7 mouse cellular contexts compared by ENCODE assay signal in genomic region chr13:6469446-6470227, GRCm38 (mm10).
DNase-seq lines count a peak whose midpoint lies in the region; ATAC-seq and TF ChIP-seq lines count a peak whose summit lies in the region.

No protein-coding gene starts in this region.

- no peak overlapping the region for H3K4me3 ChIP-seq in cerebellum, adult 2 months (replicated peaks; ENCODE audit: insufficient read depth, low read depth, low read length)
- H3K4me3 ChIP-seq in gastrocnemius, adult 2 months: no peak overlapping the region
- H3K4me3 ChIP-seq in hindbrain, embryonic 16.5 days (ENCODE audit: low read length): no peak overlapping the region
- H3K4me3 ChIP-seq in midbrain, embryonic 15.5 days: no peak overlapping the region

- DNase-seq in R1 (ENCODE audit: low read depth, low spot score): peak; percentile 74
- peak; percentile 20 to 28 for DNase-seq in cerebellum, adult 2 months
- DNase-seq in gastrocnemius, adult 2 months: peak; percentile 69
- peak; percentile 39 to 67 for DNase-seq in layer of hippocampus, postnatal 25 days (ENCODE audit: extremely low spot score in 1 of 2, low spot score in 1 of 2)
- DNase-seq in testis, postnatal 10 days (ENCODE audit: low spot score): peak; percentile 67

- WGBS in cerebellum, adult 2 months: 44% methylated on average over 11 of the region's 11 CpGs
- WGBS in hindbrain, embryonic 16.5 days: 53% methylated on average over 11 of the region's 11 CpGs
- WGBS in midbrain, embryonic 15.5 days: 55% methylated on average over 11 of the region's 11 CpGs

- H3K4me2 ChIP-seq in hindbrain, embryonic 16.5 days (ENCODE audit: low read length): no peak overlapping the region
- no peak overlapping the region for H3K4me2 ChIP-seq in midbrain, embryonic 15.5 days

- H3K27me3 ChIP-seq in cerebellum, adult 2 months (ENCODE audit: control insufficient read depth, insufficient read depth, low read length): no peaks in the 10 kb centered on the region
- no peaks in the 10 kb centered on the region for H3K27me3 ChIP-seq in hindbrain, embryonic 16.5 days (replicated peaks; ENCODE audit: control insufficient read depth, insufficient read depth, low read length)
- no peaks in the 10 kb centered on the region for H3K27me3 ChIP-seq in midbrain, embryonic 15.5 days (replicated peaks)

- TF ChIP-seq CTCF in cerebellum, adult 2 months (IDR thresholded peaks at IDR 0.05; ENCODE audit: borderline replicate concordance, insufficient read depth, low read depth, low read length): peak; percentile 29; the same call in 1 of the 2 replicates
- peak; percentile 71 for TF ChIP-seq CTCF in gastrocnemius, adult 2 months (IDR thresholded peaks at IDR 0.05)

- no peak overlapping the region for H3K27ac ChIP-seq in cerebellum, adult 2 months (ENCODE audit: insufficient read depth, low read length)
- peak overlapping the region; percentile 12; the same call in 1 of the 2 replicates for H3K27ac ChIP-seq in gastrocnemius, adult 2 months
- H3K27ac ChIP-seq in hindbrain, embryonic 16.5 days (ENCODE audit: low read depth, low read length): no peak overlapping the region
- no peak overlapping the region for H3K27ac ChIP-seq in midbrain, embryonic 15.5 days

- no peaks in the 10 kb centered on the region for H3K4me1 ChIP-seq in cerebellum, adult 2 months (ENCODE audit: control insufficient read depth, insufficient read depth, low read length)
- H3K4me1 ChIP-seq in hindbrain, embryonic 16.5 days (ENCODE audit: control insufficient read depth, insufficient read depth, low read depth, low read length): peaks cover 27% of the 10 kb centered on the region
- peaks cover 42% of the 10 kb centered on the region for H3K4me1 ChIP-seq in midbrain, embryonic 15.5 days

- no peak overlapping the region for H3K9ac ChIP-seq in hindbrain, embryonic 16.5 days (ENCODE audit: low read depth, low read length)
- H3K9ac ChIP-seq in midbrain, embryonic 15.5 days: no peak overlapping the region

- H3K36me3 ChIP-seq in hindbrain, embryonic 16.5 days (ENCODE audit: control insufficient read depth, insufficient read depth, low read length): no peaks in the 10 kb centered on the region
- H3K36me3 ChIP-seq in midbrain, embryonic 15.5 days (replicated peaks): no peaks in the 10 kb centered on the region

- no peak for TF ChIP-seq POLR2A in cerebellum, adult 2 months (IDR thresholded peaks at IDR 0.05; ENCODE audit: borderline replicate concordance, insufficient read depth, low read length)

- ATAC-seq in hindbrain, embryonic 16.5 days: peak; percentile 40
- ATAC-seq in midbrain, embryonic 15.5 days (replicated peaks): peak; percentile 13; the same call in 1 of the 2 replicates

- intact Hi-C loops in gastrocnemius, adult 2 months (cut with DNase I): loop anchor here (2.0 to 10.0 kb wide), 4 partner anchors 607 to 1693 kb away; partner anchors contain the start of gene Klf6

- no peaks in the 10 kb centered on the region for H3K9me3 ChIP-seq in hindbrain, embryonic 16.5 days (ENCODE audit: control insufficient read depth, low read length)
- H3K9me3 ChIP-seq in midbrain, embryonic 15.5 days: no peaks in the 10 kb centered on the region

Comparison
In these comparisons a context has a peak if more than half of its experiments do, and no peak if none do; other contexts are left out.
1. DNase-seq: peak in every context shown above with its lines; median percentile 74 in R1; 69 in gastrocnemius, adult 2 months; 67 in testis, postnatal 10 days; 53 in layer of hippocampus, postnatal 25 days; 24 in cerebellum, adult 2 months.